Mouse (Mus musculus): Measurements from ENCODE around the gene 9030612E09Rik.

- TF ChIP-seq CTCF (IDR thresholded peaks at IDR 0.05; ENCODE audit: borderline replicate concordance, control insufficient read depth, extremely low read depth, insufficient read depth, low read length, poor library complexity) = 0 out of 2 replicates have a peak, but pooled peaks have one; percentile 21
- TF ChIP-seq POLR2A (IDR thresholded peaks at IDR 0.05; ENCODE audit: control insufficient read depth, extremely low read depth, insufficient read depth, low read length, poor library complexity) = peak; percentile 94
Measured at GRCm38 (mm10) chr10:43220910-43221625, 46.6 kb downstream of the 9030612E09Rik start, which contains the start of gene Pdss2.
